In genomic region chr6:100562719-100563551, GRCm38 (mm10) we compare ENCODE assay signal across 8 mouse cellular contexts.
DNase-seq lines count a peak whose midpoint lies in the region; ATAC-seq and TF ChIP-seq lines count a peak whose summit lies in the region.

No protein-coding gene starts in this region.

- WGBS in heart, embryonic 12.5 days: under 1% methylated on average over 51 of the region's 51 CpGs
- WGBS in liver, embryonic 14.5 days (ENCODE audit: insufficient replicate concordance): 1% methylated on average over 51 of the region's 51 CpGs
- under 1% methylated on average over 51 of the region's 51 CpGs for WGBS in neural tube, embryonic 14.5 days

- H3K4me2 ChIP-seq in heart, embryonic 12.5 days: peak overlapping the region; percentile 92
- peak overlapping the region; percentile 58 for H3K4me2 ChIP-seq in liver, embryonic 14.5 days (ENCODE audit: low read depth)
- peak overlapping the region; percentile 100 for H3K4me2 ChIP-seq in neural tube, embryonic 14.5 days (ENCODE audit: low read depth, low read length)

- 0 out of 2 replicates have a peak, but pooled peaks have one; percentile 21 for TF ChIP-seq POLR2A in cortical plate, adult 2 months (IDR thresholded peaks at IDR 0.05; ENCODE audit: extremely low read depth, insufficient read depth, low read length)

- peak overlapping the region; percentile 67 for H3K27ac ChIP-seq in cortical plate, adult 2 months (ENCODE audit: insufficient read depth, low read length)
- H3K27ac ChIP-seq in heart, embryonic 12.5 days (ENCODE audit: poor library complexity, severe bottlenecking): no peak overlapping the region
- H3K27ac ChIP-seq in liver, embryonic 14.5 days: no peak overlapping the region
- H3K27ac ChIP-seq in neural tube, embryonic 14.5 days (ENCODE audit: low read depth, low read length): peak overlapping the region; percentile 81

- H3K36me3 ChIP-seq in heart, embryonic 12.5 days: no peaks in the 10 kb centered on the region
- H3K36me3 ChIP-seq in liver, embryonic 14.5 days (replicated peaks; ENCODE audit: control insufficient read depth, insufficient read depth, low read depth): no peaks in the 10 kb centered on the region
- H3K36me3 ChIP-seq in neural tube, embryonic 14.5 days (ENCODE audit: control insufficient read depth, insufficient read depth, low read length): no peaks in the 10 kb centered on the region

- H3K9me3 ChIP-seq in heart, embryonic 12.5 days (replicated peaks): no peaks in the 10 kb centered on the region
- no peaks in the 10 kb centered on the region for H3K9me3 ChIP-seq in liver, embryonic 14.5 days (ENCODE audit: control insufficient read depth, low read length)
- no peaks in the 10 kb centered on the region for H3K9me3 ChIP-seq in neural tube, embryonic 14.5 days (ENCODE audit: control insufficient read depth, low read length)

- H3K4me3 ChIP-seq in cortical plate, adult 2 months (ENCODE audit: insufficient read depth, low read length): peak overlapping the region; percentile 43
- H3K4me3 ChIP-seq in heart, embryonic 12.5 days: peak overlapping the region; percentile 52
- H3K4me3 ChIP-seq in liver, embryonic 14.5 days (ENCODE audit: insufficient read depth in 1 of 2, low read depth in 2 of 2, low read length in 2 of 2): peak overlapping the region; percentile 22 to 40
- H3K4me3 ChIP-seq in neural tube, embryonic 14.5 days (ENCODE audit: low read depth, low read length): peak overlapping the region; percentile 42

- peak; percentile 49; the same call in 1 of the 2 replicates for ATAC-seq in heart, embryonic 12.5 days (ENCODE audit: insufficient number of reproducible peaks, low FRiP score)
- no peak for ATAC-seq in liver, embryonic 14.5 days (ENCODE audit: insufficient read depth)
- peak; percentile 69 for ATAC-seq in neural tube, embryonic 14.5 days (ENCODE audit: low read depth)

- peak overlapping the region; percentile 66 for H3K9ac ChIP-seq in heart, embryonic 12.5 days
- no peak overlapping the region for H3K9ac ChIP-seq in liver, embryonic 14.5 days (replicated peaks)
- H3K9ac ChIP-seq in neural tube, embryonic 14.5 days (replicated peaks; ENCODE audit: low read depth, low read length): peak overlapping the region; percentile 71

- no peak for TF ChIP-seq CTCF in cortical plate, adult 2 months (IDR thresholded peaks at IDR 0.05; ENCODE audit: extremely low read depth, insufficient read depth, low read length)
- no peak for TF ChIP-seq CTCF in liver, embryonic 14.5 days (IDR thresholded peaks at IDR 0.05; ENCODE audit: low read depth)

- H3K4me1 ChIP-seq in cortical plate, adult 2 months (ENCODE audit: control insufficient read depth, insufficient read depth, low read length): peaks cover 2% of the 10 kb centered on the region; the same call in 1 of the 2 replicates
- peaks cover 12% of the 10 kb centered on the region for H3K4me1 ChIP-seq in heart, embryonic 12.5 days (replicated peaks)
- no peaks in the 10 kb centered on the region for H3K4me1 ChIP-seq in liver, embryonic 14.5 days (replicated peaks; ENCODE audit: control insufficient read depth in 2 of 2, insufficient read depth in 2 of 2, low read length in 1 of 2)
- H3K4me1 ChIP-seq in neural tube, embryonic 14.5 days (ENCODE audit: control insufficient read depth, insufficient read depth, low read length): peaks cover 14% of the 10 kb centered on the region

- no peak for TF ChIP-seq EP300 in liver, embryonic 14.5 days (IDR thresholded peaks at IDR 0.05; ENCODE audit: low read depth)

- peak; percentile 30 for DNase-seq in urinary bladder, adult 2 months (ENCODE audit: low spot score)
- no peak for DNase-seq in urinary bladder, postnatal 4 days (ENCODE audit: low spot score in 2 of 2)
- DNase-seq in kidney, postnatal 25 days: peak; percentile 6 to 43
- no peak for DNase-seq in liver, embryonic 14.5 days (ENCODE audit: low read depth in 3 of 3, low spot score in 3 of 3)
- peak; percentile 28 for DNase-seq in yolk sac, embryonic 10.5 days (ENCODE audit: low spot score)

- peaks cover 82% of the 10 kb centered on the region for H3K27me3 ChIP-seq in heart, embryonic 12.5 days (replicated peaks)
- peaks cover 18% of the 10 kb centered on the region for H3K27me3 ChIP-seq in liver, embryonic 14.5 days (ENCODE audit: control insufficient read depth, insufficient read depth, low read length)
- no peaks in the 10 kb centered on the region for H3K27me3 ChIP-seq in neural tube, embryonic 14.5 days (ENCODE audit: control insufficient read depth, insufficient read depth, low read length)

Comparison
In these comparisons a context has a peak if more than half of its experiments do, and no peak if none do; other contexts are left out.
1. DNase-seq: peak in urinary bladder, adult 2 months (single experiment), kidney, postnatal 25 days (2 of 2) and yolk sac, embryonic 10.5 days (single experiment); none in urinary bladder, postnatal 4 days (0 of 2) and liver, embryonic 14.5 days (0 of 3).
2. H3K27ac ChIP-seq: peak in cortical plate, adult 2 months (single experiment) and neural tube, embryonic 14.5 days (single experiment); none in heart, embryonic 12.5 days (single experiment) and liver, embryonic 14.5 days (single experiment).
3. Peak in every context shown above with its lines, with median percentiles within 50 percentile points of each other: H3K4me3 ChIP-seq and H3K4me2 ChIP-seq.